Mouse (Mus musculus): ENCODE measurements at regions not wholly inside any gene's neighbourhood (a gene's known extent, or its start where the extent isn't known, plus 50 kb on each side); places are given as distances from the start of the nearest gene placed in this dataset.

- no peak for DNase-seq (ENCODE audit: low spot score)
Measured at GRCm38 (mm10) chr4:31525638-31526207, 438.2 kb upstream of the Map3k7 start.

GRCm38 (mm10) chr4:31536811-31537210 is 427.1 kb upstream of the Map3k7 start:
- DNase-seq (ENCODE audit: low spot score) = no peak

GRCm38 (mm10) chr4:31553780-31554394 is 410.0 kb upstream of the Map3k7 start:
- no peak for DNase-seq (ENCODE audit: low spot score)

- DNase-seq (ENCODE audit: low spot score) = no peak
Measured at GRCm38 (mm10) chr4:31555077-31555476, 408.8 kb upstream of the Map3k7 start.

- DNase-seq (ENCODE audit: low spot score) = no peak
Measured at GRCm38 (mm10) chr4:31557261-31557660, 406.6 kb upstream of the Map3k7 start.

GRCm38 (mm10) chr4:31560305-31560704 is 403.6 kb upstream of the Map3k7 start:
- DNase-seq (ENCODE audit: low spot score) = no peak

- no peak for DNase-seq (ENCODE audit: low spot score)
Measured at GRCm38 (mm10) chr4:31561183-31561582, 402.7 kb upstream of the Map3k7 start.

- DNase-seq (ENCODE audit: low spot score) = no peak
Measured at GRCm38 (mm10) chr4:31561823-31562222, 402.1 kb upstream of the Map3k7 start.

GRCm38 (mm10) chr4:31566158-31566557 is 397.7 kb upstream of the Map3k7 start:
- no peak for DNase-seq (ENCODE audit: low spot score)

GRCm38 (mm10) chr4:31566834-31567233 is 397.1 kb upstream of the Map3k7 start:
- no peak for DNase-seq (ENCODE audit: low spot score)

- DNase-seq (ENCODE audit: low spot score) = no peak
Measured at GRCm38 (mm10) chr4:31569687-31570086, 394.2 kb upstream of the Map3k7 start.

GRCm38 (mm10) chr4:31576982-31577579 is 386.8 kb upstream of the Map3k7 start:
- DNase-seq (ENCODE audit: low spot score) = no peak

GRCm38 (mm10) chr4:31583495-31583894 is 380.4 kb upstream of the Map3k7 start:
- DNase-seq (ENCODE audit: low spot score) = no peak

GRCm38 (mm10) chr4:31584171-31584570 is 379.7 kb upstream of the Map3k7 start:
- no peak for DNase-seq (ENCODE audit: low spot score)

GRCm38 (mm10) chr4:31594089-31594488 is 369.8 kb upstream of the Map3k7 start:
- DNase-seq (ENCODE audit: low spot score) = no peak

- DNase-seq (ENCODE audit: low spot score) = no peak
Measured at GRCm38 (mm10) chr4:31601536-31601935, 362.4 kb upstream of the Map3k7 start.

- DNase-seq (ENCODE audit: low spot score) = no peak
Measured at GRCm38 (mm10) chr4:31603776-31604175, 360.1 kb upstream of the Map3k7 start.

GRCm38 (mm10) chr4:31608811-31609210 is 355.1 kb upstream of the Map3k7 start:
- DNase-seq (ENCODE audit: low spot score) = no peak

- DNase-seq (ENCODE audit: low spot score) = no peak
Measured at GRCm38 (mm10) chr4:31609559-31609958, 354.3 kb upstream of the Map3k7 start.

- no peak for DNase-seq (ENCODE audit: low spot score)
Measured at GRCm38 (mm10) chr4:31612147-31612824, 351.6 kb upstream of the Map3k7 start.

GRCm38 (mm10) chr4:31612825-31613514 is 350.9 kb upstream of the Map3k7 start:
- no peak for DNase-seq (ENCODE audit: low spot score)

GRCm38 (mm10) chr4:31617572-31617971 is 346.3 kb upstream of the Map3k7 start:
- no peak for DNase-seq (ENCODE audit: low spot score)

- no peak for DNase-seq (ENCODE audit: low spot score)
Measured at GRCm38 (mm10) chr4:31618026-31618425, 345.9 kb upstream of the Map3k7 start.
